Mouse (Mus musculus): ENCODE data around the gene Plppr4. TPM values are rescaled to one million over a fixed set of nuclear protein-coding genes. Genes with fewer than 3 reads are reported as not detected.

Gene Plppr4
- polyA plus RNA-seq (2012; rRNA removed), result 0.46 and 1.5 TPM in 2 replicates

GRCm38 (mm10) chr3:117360528-117360927, at the start of gene Plppr4:
Gene Plppr4, minus strand, starts transcription at chr3:117360876.
- DNase-seq (ENCODE audit: low read depth), result no peak

GRCm38 (mm10) chr3:117405821-117406220, 45.1 kb upstream of the Plppr4 start:
- no peak for DNase-seq (ENCODE audit: low read depth)

GRCm38 (mm10) chr3:117403740-117404139, 43.1 kb upstream of the Plppr4 start:
- no peak for DNase-seq (ENCODE audit: low read depth)

- DNase-seq (ENCODE audit: low read depth), result no peak
Measured at GRCm38 (mm10) chr3:117366041-117366440, 5.4 kb upstream of the Plppr4 start.

- DNase-seq (ENCODE audit: low read depth), result no peak
Measured at GRCm38 (mm10) chr3:117359686-117360521, 772 bp downstream of the Plppr4 start.

- no peak for DNase-seq (ENCODE audit: low read depth)
Measured at GRCm38 (mm10) chr3:117358981-117359628, 1.6 kb downstream of the Plppr4 start.

GRCm38 (mm10) chr3:117357367-117357766, 3.3 kb downstream of the Plppr4 start:
- no peak for DNase-seq (ENCODE audit: low read depth)

- DNase-seq (ENCODE audit: low read depth), result no peak
Measured at GRCm38 (mm10) chr3:117353940-117354339, 6.7 kb downstream of the Plppr4 start.

- no peak for DNase-seq (ENCODE audit: low read depth)
Measured at GRCm38 (mm10) chr3:117346351-117346750, 14.3 kb downstream of the Plppr4 start.

GRCm38 (mm10) chr3:117331502-117331901, 29.2 kb downstream of the Plppr4 start:
- DNase-seq (ENCODE audit: low read depth), result no peak

- DNase-seq (ENCODE audit: low read depth), result no peak
Measured at GRCm38 (mm10) chr3:117329485-117329884, 31.2 kb downstream of the Plppr4 start.

- no peak for DNase-seq (ENCODE audit: low read depth)
Measured at GRCm38 (mm10) chr3:117326551-117326950, 34.1 kb downstream of the Plppr4 start.

GRCm38 (mm10) chr3:117319671-117320070, 41.0 kb downstream of the Plppr4 start:
- DNase-seq (ENCODE audit: low read depth), result no peak

- DNase-seq (ENCODE audit: low read depth), result no peak
Measured at GRCm38 (mm10) chr3:117313339-117313738, 47.3 kb downstream of the Plppr4 start.

GRCm38 (mm10) chr3:117312097-117312496, 48.6 kb downstream of the Plppr4 start:
- DNase-seq (ENCODE audit: low read depth), result no peak

GRCm38 (mm10) chr3:117310801-117311368, 49.8 kb downstream of the Plppr4 start:
- no peak for DNase-seq (ENCODE audit: low read depth)

- DNase-seq (ENCODE audit: low read depth), result no peak
Measured at GRCm38 (mm10) chr3:117309580-117309910, 51.1 kb downstream of the Plppr4 start.

GRCm38 (mm10) chr3:117308895-117309579, 51.6 kb downstream of the Plppr4 start:
- DNase-seq (ENCODE audit: low read depth), result no peak

GRCm38 (mm10) chr3:117307555-117307954, 53.1 kb downstream of the Plppr4 start:
- no peak for DNase-seq (ENCODE audit: low read depth)

- no peak for DNase-seq (ENCODE audit: low read depth)
Measured at GRCm38 (mm10) chr3:117304037-117304436, 56.6 kb downstream of the Plppr4 start.

- no peak for DNase-seq (ENCODE audit: low read depth)
Measured at GRCm38 (mm10) chr3:117300735-117301271, 59.9 kb downstream of the Plppr4 start.

GRCm38 (mm10) chr3:117297735-117298134, 62.9 kb downstream of the Plppr4 start:
- DNase-seq (ENCODE audit: low read depth), result no peak

All from gonadal fat pad, adult 2 months (tissue).